Mouse (Mus musculus) layer of hippocampus, adult 9-11 months (tissue): ENCODE results near the gene Cdc20b.
"Not testable (repeated sequence)": the region's sequence is repeated elsewhere in the genome, so short reads cannot be mapped to it uniquely, and the experiment has no call there.

Experiments
- DNase-seq: peaks from one replicate; pipeline ENCODE4 v3.0.0; 2022

Gene Cdc20b

DNA sequence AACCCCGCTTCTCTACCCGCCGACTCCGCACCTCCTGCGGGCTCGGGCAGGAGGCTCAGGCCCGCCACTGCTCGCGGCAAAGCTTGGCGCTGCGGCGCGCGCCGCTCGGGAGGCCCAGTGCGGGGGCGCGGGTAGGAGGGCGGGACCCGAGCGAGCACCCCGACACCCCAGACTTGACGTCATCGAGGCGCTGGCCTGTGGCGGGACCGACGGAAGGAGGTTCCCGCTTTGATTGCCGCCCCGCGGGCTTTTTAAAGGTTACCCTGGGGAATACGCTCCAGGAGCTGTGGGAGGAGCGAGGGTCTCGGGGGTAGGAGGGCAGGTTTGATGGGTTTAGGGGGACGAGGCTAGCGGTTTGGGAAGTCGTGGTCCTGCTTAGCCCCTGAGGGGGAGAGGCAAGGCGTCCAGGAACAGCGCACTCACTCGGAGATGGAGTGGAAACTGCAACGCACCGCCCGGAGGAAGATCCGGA is at the start of gene Cdc20b:
Gene Cdc20b, plus strand, starts transcription at position 162 of the 472 bp plus-strand sequence.
- no peak for DNase-seq

DNA sequence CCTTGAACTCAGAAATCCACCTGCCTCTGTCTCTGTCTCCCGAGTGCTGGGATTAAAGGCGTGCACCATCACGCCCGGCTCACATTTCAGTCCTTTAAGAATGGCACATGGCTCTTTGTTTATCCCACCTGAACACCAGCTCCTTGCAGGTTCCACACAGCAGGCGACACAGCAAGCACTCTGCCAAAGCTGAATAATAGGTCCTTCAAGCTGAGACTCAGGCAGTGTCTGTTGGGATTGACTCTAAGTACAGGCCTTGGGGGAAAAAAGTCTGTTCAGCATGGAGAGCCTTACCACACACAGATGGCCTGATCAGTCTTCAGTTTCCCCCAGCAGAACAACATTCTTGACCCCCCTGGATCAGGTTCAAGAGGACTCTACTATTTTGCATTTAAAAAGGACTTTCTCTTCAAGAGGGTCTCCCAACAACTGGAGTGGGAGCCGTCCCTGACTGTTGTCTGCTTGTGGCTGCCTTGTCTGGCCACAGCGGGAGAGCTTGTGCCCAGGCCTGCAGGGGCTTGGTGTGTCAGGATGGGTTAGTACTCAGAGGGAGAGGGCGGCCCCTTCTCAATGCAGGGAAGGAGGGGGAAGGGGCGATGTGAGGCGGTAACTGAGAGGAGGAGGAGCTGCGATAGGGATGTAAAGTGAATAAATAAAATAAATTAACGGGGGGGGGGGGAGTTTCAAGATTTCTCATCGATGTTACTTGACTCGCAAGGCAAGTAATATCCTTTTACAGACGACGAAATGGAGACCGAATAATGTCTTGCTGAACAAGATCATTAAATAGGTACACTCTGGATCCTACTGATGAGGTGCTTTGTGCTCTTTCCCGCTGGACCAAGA is 49.1 kb upstream of the Cdc20b start:
- DNase-seq = no peak

DNA sequence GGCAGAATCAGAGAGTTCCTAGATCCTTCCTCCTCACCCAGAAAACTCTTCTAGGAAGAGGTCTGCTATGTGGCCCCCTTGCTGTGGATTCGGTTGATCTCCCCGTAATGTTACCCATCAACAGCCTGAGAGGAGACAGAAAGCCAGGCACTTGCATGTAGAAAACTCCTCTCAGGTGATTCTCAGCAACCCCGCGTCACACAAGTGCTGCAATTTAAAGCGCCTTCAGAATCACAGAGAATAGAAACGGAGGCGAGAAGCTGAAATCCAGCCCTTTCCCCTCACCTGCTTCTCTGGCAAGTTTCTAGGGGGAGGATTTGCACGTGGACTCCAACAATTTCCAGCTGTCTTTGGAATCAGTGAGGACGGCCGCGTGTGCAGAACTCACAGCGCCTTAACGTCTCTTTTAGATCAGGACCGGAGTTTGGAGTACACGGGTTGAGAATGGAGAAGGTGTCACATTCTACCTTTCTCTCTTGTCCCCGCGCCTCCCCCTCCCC is 48.4 kb upstream of the Cdc20b start:
- no peak for DNase-seq

- DNase-seq = peak; percentile 96
Measured at GRCm38 (mm10) chr13:112987532-112987943, 47.4 kb upstream of the Cdc20b start, which contains the start of gene Ccno. TSS of gene Ccno (plus strand) at chr13:112987802.

GRCm38 (mm10) chr13:112987991-112988390 is 46.9 kb upstream of the Cdc20b start:
- no peak for DNase-seq

DNA sequence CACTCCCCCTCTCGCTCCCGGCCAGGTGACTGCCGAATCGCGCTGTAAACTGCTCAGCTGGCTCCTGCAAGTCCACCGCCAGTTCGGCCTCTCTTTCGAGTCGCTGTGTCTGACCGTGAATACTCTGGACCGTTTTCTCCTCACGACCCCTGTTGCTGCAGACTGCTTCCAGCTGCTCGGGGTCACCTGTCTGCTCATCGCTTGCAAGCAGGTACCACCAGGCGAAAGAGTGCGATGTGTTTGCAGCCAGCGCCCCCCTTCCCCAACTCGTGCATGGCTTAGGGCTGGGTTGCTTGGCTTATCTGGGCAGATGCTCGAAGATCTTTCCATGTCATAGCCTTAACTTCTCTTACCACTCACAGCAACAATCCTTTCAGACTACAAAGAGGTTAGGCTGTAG is 46.0 kb upstream of the Cdc20b start:
- no peak for DNase-seq

DNA sequence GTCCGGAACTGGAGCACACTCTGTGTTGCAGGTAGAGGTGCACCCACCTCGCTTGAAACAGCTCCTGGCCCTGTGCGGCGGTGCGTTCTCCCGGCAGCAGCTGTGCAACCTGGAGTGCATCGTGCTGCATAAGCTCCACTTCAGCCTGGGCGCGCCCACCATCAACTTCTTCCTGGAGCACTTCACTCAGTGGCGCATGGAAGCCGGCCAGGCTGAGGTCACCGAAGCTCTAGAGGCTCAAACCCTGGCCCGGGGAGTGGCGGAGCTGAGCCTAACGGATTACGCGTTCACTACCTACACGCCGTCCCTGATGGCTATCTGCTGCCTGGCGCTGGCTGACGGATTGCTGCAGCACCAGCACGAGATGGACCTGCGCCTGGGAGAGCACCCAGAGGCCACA is 45.4 kb upstream of the Cdc20b start:
- DNase-seq = no peak

DNA sequence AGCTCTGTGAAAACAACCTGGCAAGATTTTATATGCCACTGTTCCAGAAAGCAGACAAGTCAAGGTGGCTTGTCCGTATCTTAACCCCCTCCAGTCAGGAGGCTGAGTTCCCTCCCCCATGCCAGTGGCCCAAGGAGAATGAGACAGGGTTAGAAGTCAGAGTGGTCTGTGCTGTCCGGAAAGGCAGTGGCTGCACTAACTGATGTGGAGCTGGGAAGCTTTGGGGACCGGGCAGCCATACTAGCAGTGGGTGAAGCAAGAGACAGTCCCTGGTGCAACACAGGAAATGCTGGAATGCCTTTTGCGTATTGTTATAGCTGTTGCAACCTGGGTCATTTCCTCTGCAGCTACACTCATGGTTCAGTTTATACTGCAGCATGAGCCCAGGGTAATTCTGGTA is 44.6 kb upstream of the Cdc20b start:
- no peak for DNase-seq

GRCm38 (mm10) chr13:112993531-112994152 is 41.3 kb upstream of the Cdc20b start, which contains the start of gene Mcidas:
TSS of gene Mcidas (plus strand) at chr13:112993845.
- no peak for DNase-seq

- peak; percentile 45 for DNase-seq
Measured at GRCm38 (mm10) chr13:112994191-112994590, 40.7 kb upstream of the Cdc20b start.

DNA sequence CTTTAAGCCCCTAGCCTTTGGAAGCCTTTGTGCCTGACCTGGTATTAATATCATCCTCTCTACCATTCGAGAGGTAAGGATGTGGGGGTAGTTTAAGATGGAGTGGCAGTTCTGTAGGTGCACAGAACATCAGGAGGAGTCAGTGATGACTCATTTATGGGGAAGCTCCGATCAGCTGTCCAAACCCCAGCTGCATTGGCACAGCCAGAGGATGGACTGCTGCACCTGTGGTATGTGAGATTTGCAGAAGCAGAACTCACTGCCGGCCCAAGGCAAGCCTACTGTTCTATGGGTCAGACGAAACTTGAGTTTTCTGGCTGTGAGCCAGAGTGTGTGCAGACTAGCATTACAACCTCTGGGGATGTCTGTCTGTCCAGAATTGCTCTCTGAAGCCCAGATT is 38.5 kb upstream of the Cdc20b start:
- no peak for DNase-seq

- DNase-seq = no peak
Measured at GRCm38 (mm10) chr13:112997369-112997768, 37.5 kb upstream of the Cdc20b start.

- peak; percentile 46 for DNase-seq
Measured at GRCm38 (mm10) chr13:112998427-112999201, 36.3 kb upstream of the Cdc20b start.

GRCm38 (mm10) chr13:113000090-113000489 is 34.8 kb upstream of the Cdc20b start:
- no peak for DNase-seq

- DNase-seq = no peak
Measured at GRCm38 (mm10) chr13:113000576-113001318, 34.2 kb upstream of the Cdc20b start.

DNA sequence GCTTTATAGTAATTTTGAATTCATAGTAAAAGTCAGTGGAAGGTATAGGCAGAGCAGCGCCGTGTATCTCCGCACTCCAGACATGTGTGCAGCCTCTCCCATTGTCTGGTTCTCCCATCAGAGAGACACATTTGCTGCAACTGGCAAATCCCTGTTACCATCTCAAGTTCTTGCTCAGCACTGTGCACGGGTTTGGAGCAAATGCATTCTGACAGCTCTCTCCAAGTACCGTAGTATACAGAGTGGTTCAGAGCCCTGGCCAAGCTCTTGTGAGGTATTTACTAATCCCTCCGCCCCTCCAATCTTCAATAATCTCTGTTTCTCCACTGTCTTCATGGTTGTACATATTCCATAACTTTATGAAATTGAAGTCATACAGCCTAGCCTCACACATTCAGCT is 22.2 kb upstream of the Cdc20b start:
- DNase-seq = no peak

DNA sequence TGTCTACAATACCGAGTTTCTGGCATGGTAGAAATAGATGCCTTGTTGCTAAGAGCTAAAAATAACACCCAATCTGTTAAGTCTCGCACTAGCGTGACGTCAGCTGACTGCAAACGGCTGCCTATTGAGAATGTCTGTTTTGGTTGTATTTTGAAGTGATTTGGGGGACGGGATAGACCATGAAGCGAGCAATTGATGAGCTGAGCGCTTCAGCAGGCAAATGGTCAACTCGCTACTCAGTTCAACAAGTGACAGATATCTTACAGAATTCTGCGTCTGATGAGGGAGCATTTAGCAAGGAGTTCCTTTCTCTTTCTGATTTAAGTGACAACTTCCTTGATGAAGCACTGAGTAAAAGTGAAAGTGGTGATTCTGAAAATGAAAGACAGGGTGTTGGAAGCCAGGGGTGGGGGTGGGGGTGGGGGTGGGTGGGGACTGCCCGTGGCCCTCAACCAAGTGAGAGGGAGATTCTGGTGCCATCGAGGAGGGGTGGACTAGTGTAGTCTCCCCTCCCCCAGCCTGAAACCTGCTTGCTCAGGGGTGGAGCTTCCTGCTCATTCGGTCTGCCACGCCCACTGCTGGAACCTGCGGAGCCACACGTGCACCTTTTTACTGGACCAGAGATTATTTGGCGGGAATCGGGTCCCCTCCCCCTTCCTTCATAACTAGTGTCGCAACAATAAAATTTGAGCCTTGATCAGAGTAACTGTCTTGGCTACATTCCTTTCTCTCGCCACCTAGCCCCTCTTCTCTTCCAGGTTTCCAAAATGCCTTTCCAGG is 21.5 kb upstream of the Cdc20b start:
- not testable (repeated sequence) for DNase-seq

GRCm38 (mm10) chr13:113021521-113021920 is 13.4 kb upstream of the Cdc20b start:
- no peak for DNase-seq

DNA sequence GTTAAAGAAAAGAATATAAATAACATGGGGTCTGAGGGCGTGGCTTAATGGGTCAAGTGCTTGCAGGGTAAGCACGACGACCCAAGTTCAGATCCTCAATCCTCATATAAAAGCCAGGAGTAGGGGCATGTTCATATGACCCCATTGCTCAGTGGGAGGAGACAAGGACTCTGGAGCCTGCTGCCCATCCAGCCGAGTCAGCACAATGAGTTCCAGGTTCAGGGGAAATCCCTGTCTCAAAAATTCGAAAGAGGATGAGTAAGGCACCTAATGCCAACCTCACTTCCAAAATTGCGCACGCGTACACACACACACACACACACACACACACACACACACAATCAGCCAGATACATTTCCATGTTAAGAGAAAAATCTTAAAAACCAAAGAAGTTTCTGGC is 12.4 kb upstream of the Cdc20b start:
- no peak for DNase-seq

DNA sequence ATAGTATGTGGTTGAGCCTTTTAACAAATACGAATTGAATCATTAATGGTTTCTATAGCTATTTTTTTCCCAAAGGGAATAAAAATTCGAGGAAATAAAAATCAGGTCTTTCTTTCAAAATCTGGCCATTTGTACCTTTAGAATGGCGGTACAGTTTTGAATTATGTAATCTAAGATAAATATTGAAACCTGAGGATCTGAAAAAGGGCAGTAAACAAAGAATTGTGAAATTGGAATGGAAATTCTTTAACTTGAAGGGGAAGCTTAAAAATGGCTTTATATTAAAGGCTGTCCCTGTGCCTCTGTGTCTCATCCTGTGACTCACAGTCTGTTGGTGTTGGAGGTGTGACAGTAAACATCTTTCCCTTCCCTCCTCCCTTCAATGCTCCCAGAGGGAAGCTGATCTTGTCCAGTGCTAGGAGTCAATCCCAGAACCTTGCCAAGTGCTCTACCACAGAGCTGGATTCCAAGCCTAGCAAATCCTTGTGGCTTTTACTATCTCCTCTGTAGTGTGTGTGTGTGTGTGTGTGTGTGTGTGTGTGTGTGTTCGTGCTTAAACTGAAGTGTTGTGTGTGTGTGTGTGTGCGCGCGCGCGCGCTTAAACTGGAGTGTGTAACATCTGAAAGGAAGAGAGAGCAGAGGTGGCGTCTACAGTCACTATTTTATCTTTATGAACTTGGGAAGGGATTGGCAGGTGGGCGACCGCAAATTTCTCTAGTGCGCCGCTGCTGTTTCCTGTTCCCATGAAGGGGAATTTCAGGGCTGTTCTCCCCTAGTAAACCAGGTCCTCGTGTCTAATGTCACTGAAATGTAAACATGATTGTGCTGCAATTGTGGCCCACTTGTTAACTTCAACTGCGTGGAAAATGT is 11.4 kb upstream of the Cdc20b start:
- DNase-seq = no peak

GRCm38 (mm10) chr13:113031351-113031750 is 3.6 kb upstream of the Cdc20b start:
- DNase-seq = no peak
